Mouse (Mus musculus) neural tube, embryonic 15.5 days (tissue): ENCODE measurements at regions not wholly inside any gene's neighbourhood (a gene's known extent, or its start where the extent isn't known, plus 50 kb on each side); places are given as distances from the start of the nearest gene placed in this dataset.

Experiments
- ATAC-seq: fragments of 200-750 bp; cut with Nextera tagmentation; 2 replicates; pipeline ENCODE4 v1.8.0; 2017; ENCODE audit warnings: mild to moderate bottlenecking, moderate TSS enrichment, moderate library complexity; ENCODE audit not compliant: low FRiP score
- H3K27ac ChIP-seq: fragments of 300-500 bp; sonication (generic); replicated peaks from 2 replicates; pipeline ENCODE4 v1.5.1; 2015; ENCODE audit warnings: mild to moderate bottlenecking, inconsistent platforms
- H3K27me3 ChIP-seq: fragments of 300-500 bp; sonication (generic); replicated peaks from 2 replicates; pipeline ENCODE4 v1.6.1; 2015; ENCODE audit warnings: inconsistent platforms
- H3K36me3 ChIP-seq: fragments of 300-500 bp; sonication (generic); 2 replicates; pipeline ENCODE4 v1.6.1; 2015; ENCODE audit warnings: inconsistent platforms
- H3K4me1 ChIP-seq: fragments of 300-500 bp; sonication (generic); 2 replicates; pipeline ENCODE4 v1.6.1; 2015; ENCODE audit warnings: inconsistent platforms
- H3K4me2 ChIP-seq: fragments of 300-500 bp; sonication (generic); 2 replicates; pipeline ENCODE4 v1.6.1; 2015; ENCODE audit warnings: inconsistent platforms, mild to moderate bottlenecking, moderate library complexity
- H3K4me3 ChIP-seq: fragments of 300-500 bp; sonication (generic); replicated peaks from 2 replicates; pipeline ENCODE4 v1.5.1; 2015; ENCODE audit warnings: mild to moderate bottlenecking, inconsistent platforms
- H3K9ac ChIP-seq: fragments of 300-500 bp; sonication (generic); replicated peaks from 2 replicates; pipeline ENCODE4 v1.6.1; 2015; ENCODE audit warnings: mild to moderate bottlenecking, inconsistent platforms
- H3K9me3 ChIP-seq: fragments of 300-500 bp; sonication (generic); replicated peaks from 2 replicates; pipeline ENCODE4 v1.6.1; 2016; ENCODE audit warnings: inconsistent platforms
- WGBS: fragments of 180-500 bp; shearing (Covaris S2); methylation state at CpG from one replicate; pipeline ENCODE4 v1.1.7; 2015; ENCODE audit warnings: mixed read lengths; 5-methylcytosine and 5-hydroxymethylcytosine counted together

DNA sequence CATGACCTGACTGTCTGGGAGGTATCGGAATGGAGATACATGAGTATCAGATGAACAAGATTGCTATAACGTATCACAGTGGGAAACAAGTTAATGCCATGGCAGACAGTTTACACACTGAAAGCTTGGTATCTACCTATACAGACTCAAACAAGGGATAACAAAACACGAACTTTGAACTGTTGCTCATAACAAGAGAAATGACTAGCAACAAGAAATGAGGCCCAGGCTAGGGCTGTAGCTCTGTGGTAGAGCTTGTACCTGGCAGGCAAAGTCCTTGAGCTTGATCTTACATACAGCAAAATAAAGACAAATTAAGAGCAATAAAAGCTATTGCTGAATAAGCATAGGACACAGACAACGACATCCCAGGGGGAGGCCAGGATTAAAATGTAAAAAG is 172.4 kb upstream of the Pln start:
- no peaks in the 10 kb centered on the region for H3K36me3 ChIP-seq
- H3K27me3 ChIP-seq = no peaks in the 10 kb centered on the region
- H3K4me2 ChIP-seq = no peak overlapping the region
- no peaks in the 10 kb centered on the region for H3K4me1 ChIP-seq
- no peaks in the 10 kb centered on the region for H3K9me3 ChIP-seq
- H3K4me3 ChIP-seq = no peak overlapping the region
- no peak for ATAC-seq
- no peak overlapping the region for H3K27ac ChIP-seq
- 80% methylated on average over 4 of the region's 4 CpGs for WGBS
- no peak overlapping the region for H3K9ac ChIP-seq

DNA sequence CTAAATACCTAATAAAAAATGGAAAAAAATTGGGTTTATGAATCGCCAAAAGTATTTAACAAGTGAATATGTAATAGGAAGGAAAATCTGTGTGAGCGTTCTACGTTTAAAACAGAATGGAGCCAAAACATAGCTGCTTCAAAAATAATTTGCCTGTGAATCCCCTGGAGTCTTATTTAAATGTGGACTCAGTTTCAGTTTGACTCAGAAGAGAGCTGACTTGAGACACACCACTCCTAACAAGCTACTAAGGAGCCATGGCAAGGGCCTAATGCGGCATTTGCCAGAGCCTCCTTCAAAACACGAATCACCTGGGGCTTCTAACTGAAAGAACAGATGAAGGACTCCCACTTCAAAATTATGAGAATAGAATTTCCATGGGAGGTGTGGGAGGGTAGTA is 169.7 kb upstream of the Pln start:
- 92% methylated on average over 5 of the region's 5 CpGs for WGBS
- H3K27me3 ChIP-seq = no peaks in the 10 kb centered on the region
- no peaks in the 10 kb centered on the region for H3K9me3 ChIP-seq
- H3K4me3 ChIP-seq = no peak overlapping the region
- no peaks in the 10 kb centered on the region for H3K36me3 ChIP-seq
- no peak for ATAC-seq
- no peak overlapping the region for H3K9ac ChIP-seq
- H3K4me2 ChIP-seq = no peak overlapping the region
- H3K4me1 ChIP-seq = no peaks in the 10 kb centered on the region
- H3K27ac ChIP-seq = no peak overlapping the region

DNA sequence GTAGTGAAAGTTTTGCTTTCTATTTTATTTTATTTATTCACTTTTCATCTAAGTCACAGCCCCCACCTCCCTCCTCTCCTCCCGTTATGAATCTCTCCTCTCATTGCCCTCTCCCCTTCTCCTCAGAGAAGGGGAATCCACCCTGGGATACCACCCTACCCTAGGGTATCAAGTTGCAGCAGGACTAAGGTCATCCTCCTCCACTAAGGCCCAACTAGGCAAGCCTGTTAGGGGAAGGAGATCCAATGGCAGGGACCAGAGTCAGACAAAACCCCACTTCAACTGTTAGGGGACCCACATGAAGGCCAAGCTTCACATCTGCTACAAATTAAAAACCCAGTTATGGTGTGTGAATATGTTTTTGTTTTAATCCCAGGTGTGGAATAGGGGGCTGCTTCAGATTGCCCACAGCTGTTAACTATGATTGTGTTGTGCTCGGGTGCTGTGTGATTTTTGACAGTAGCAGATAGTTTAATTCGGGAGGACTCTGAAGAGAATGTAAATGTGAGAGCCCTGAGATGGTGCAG is 163.4 kb upstream of the Pln start:
- no peaks in the 10 kb centered on the region for H3K9me3 ChIP-seq
- H3K36me3 ChIP-seq = no peaks in the 10 kb centered on the region
- H3K4me1 ChIP-seq = no peaks in the 10 kb centered on the region
- no peak overlapping the region for H3K9ac ChIP-seq
- no peaks in the 10 kb centered on the region for H3K27me3 ChIP-seq
- H3K4me3 ChIP-seq = no peak overlapping the region
- no peak overlapping the region for H3K27ac ChIP-seq
- WGBS = 72% methylated on average over 3 of the region's 3 CpGs
- no peak overlapping the region for H3K4me2 ChIP-seq
- ATAC-seq = no peak

DNA sequence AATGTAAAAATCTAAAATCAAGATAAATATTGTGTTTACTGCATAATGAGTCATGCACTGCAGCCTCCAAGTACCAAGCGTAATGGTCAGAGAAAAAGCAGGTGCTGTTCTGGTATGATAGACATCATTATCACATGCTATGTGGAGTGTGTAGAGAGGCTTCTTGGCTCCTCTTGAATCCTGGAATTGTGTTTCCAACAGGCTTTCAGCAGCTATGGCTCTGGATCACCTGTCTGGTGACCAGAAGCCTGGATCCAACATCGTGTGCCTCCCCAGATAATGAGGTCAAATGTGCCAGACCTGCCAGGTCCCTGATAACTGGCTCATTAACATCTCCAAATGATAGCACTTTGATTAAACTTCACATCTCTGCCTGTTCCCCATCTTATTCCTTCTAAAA is 161.5 kb upstream of the Pln start:
- Histone ChIP-seq H3K9ac (no peak overlapping the region), H3K27me3 (no peaks in the 10 kb centered on the region), H3K27ac (no peak overlapping the region), H3K4me3 (no peak overlapping the region), H3K9me3 (no peaks in the 10 kb centered on the region), H3K4me1 (no peaks in the 10 kb centered on the region), H3K4me2 (no peak overlapping the region), H3K36me3 (no peaks in the 10 kb centered on the region)
- ATAC-seq = no peak
- WGBS = 87% methylated on average over 2 of the region's 2 CpGs

DNA sequence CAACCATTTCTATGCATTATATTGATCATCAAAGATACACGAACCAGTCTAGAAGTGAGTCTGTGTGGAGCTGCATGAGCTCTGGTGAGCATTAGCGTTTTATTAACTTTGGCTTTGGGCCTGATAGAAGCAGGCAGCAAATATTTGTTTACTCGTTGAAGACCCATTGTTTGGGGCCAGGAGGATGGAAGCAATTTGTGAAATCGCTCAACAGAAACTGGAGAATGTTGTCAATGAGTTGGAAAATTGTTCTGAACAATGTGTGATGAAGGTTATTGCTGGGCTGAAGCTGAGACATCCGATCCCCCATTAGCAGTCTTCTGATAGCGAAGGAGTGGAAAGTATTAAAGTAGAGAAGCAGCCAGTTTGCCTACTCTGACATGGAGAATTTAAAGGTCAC is 158.9 kb upstream of the Pln start:
- H3K27ac ChIP-seq = no peak overlapping the region
- no peaks in the 10 kb centered on the region for H3K27me3 ChIP-seq
- H3K4me1 ChIP-seq = no peaks in the 10 kb centered on the region
- no peaks in the 10 kb centered on the region for H3K36me3 ChIP-seq
- no peak overlapping the region for H3K9ac ChIP-seq
- H3K4me3 ChIP-seq = no peak overlapping the region
- no peaks in the 10 kb centered on the region for H3K9me3 ChIP-seq
- no peak overlapping the region for H3K4me2 ChIP-seq
- ATAC-seq = peak; percentile 50; the same call in 1 of the 2 replicates
- 43% methylated on average over 6 of the region's 6 CpGs for WGBS

DNA sequence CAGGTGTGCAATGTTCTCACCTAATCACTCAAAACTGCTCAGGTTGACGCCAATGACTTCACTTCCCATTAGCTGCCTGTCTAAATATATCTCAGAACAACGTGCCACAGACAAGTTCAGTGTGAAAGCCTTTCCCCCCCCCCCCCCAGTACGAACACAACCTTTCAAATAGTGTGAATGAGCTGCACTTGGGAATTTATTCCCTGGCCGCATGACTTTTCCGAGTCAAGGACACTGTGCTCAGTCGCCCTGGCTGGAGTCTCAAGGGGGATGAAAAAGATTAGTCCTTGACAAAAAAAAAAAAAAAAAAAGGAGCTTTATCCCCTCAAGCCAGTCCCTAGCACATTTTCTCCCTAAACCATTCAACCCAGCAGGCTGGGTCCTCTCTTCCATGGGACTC is 158.4 kb upstream of the Pln start:
- no peak overlapping the region for H3K4me3 ChIP-seq
- no peaks in the 10 kb centered on the region for H3K36me3 ChIP-seq
- H3K4me1 ChIP-seq = no peaks in the 10 kb centered on the region
- no peaks in the 10 kb centered on the region for H3K27me3 ChIP-seq
- no peaks in the 10 kb centered on the region for H3K9me3 ChIP-seq
- no peak for ATAC-seq
- no peak overlapping the region for H3K9ac ChIP-seq
- no peak overlapping the region for H3K27ac ChIP-seq
- H3K4me2 ChIP-seq = no peak overlapping the region
- 62% methylated on average over 6 of the region's 6 CpGs for WGBS

DNA sequence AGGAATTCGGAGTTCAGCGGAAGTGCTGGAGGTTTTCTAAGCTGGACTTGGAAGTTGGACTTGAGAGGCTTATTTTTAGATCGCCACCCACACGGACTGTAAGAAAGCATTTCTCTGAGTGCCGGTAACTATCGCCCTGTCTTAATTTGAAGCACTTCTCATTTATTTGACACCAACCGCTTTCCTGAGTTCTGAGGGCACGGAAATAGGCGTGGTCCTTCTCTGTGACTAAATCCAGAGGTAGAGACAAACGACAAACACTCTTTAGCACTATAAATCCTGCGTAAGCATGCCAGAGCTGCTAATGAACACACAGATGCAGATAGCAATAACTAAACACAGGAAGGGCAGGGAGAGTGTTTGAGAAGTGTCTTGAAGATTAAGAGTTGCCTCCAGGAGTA is 156.7 kb upstream of the Pln start:
- H3K9me3 ChIP-seq = no peaks in the 10 kb centered on the region
- H3K27ac ChIP-seq = no peak overlapping the region
- H3K9ac ChIP-seq = no peak overlapping the region
- no peaks in the 10 kb centered on the region for H3K36me3 ChIP-seq
- ATAC-seq = no peak
- H3K4me1 ChIP-seq = no peaks in the 10 kb centered on the region
- 74% methylated on average over 11 of the region's 11 CpGs for WGBS
- no peak overlapping the region for H3K4me3 ChIP-seq
- no peak overlapping the region for H3K4me2 ChIP-seq
- H3K27me3 ChIP-seq = no peaks in the 10 kb centered on the region

DNA sequence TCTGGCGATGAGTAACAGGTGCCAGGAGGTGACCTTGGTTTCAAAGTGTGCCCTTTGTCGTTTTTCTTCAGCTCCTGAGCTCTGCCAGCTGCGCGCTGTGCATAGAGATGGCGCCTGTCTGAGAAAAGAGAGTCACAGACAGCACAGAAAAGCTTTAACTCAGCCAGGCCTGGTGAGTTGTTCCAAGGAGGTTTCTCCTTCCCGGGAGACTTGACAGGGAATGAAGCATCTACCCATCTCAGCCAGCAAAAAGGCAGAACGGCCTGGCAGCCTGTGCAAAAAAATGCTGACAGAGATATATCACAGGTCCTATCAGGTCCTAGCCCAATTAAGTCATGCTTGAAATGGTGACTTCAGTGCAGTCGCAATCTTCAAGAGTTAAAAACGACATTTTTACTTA is 156.1 kb upstream of the Pln start:
- WGBS = 72% methylated on average over 9 of the region's 9 CpGs
- H3K27me3 ChIP-seq = no peaks in the 10 kb centered on the region
- ATAC-seq = no peak

DNA sequence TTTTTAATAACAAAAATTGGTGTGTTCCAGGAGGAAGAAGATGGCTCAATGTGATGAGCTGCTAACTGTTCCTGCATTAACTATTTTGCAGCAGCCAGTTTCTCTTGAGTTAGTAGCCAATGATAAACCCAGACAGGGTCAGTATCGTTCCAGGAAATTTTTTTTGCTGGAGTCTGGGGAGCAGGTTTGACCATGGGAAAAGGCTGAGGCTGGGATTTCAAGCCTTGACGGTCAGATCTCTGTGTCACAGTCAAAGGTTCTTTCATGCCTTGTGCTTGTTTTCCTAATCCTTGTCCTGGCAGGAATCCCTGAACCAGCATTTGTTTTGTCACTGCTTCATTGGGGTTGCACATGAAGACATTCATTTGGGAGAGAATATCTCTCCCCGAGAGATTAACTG is 129.0 kb upstream of the Pln start:
- no peaks in the 10 kb centered on the region for H3K9me3 ChIP-seq
- no peak for ATAC-seq
- WGBS = 91% methylated on average over 3 of the region's 3 CpGs
- H3K4me3 ChIP-seq = no peak overlapping the region
- H3K36me3 ChIP-seq = no peaks in the 10 kb centered on the region
- no peak overlapping the region for H3K9ac ChIP-seq
- no peaks in the 10 kb centered on the region for H3K27me3 ChIP-seq
- no peaks in the 10 kb centered on the region for H3K4me1 ChIP-seq
- no peak overlapping the region for H3K27ac ChIP-seq
- no peak overlapping the region for H3K4me2 ChIP-seq

More for the DNA sequence above, 156.1 kb upstream of the Pln start:
- no peaks in the 10 kb centered on the region for H3K9me3 ChIP-seq
- H3K4me3 ChIP-seq = no peak overlapping the region
- H3K27ac ChIP-seq = no peak overlapping the region
- H3K4me1 ChIP-seq = no peaks in the 10 kb centered on the region
- H3K4me2 ChIP-seq = no peak overlapping the region
- no peak overlapping the region for H3K9ac ChIP-seq
- H3K36me3 ChIP-seq = no peaks in the 10 kb centered on the region

DNA sequence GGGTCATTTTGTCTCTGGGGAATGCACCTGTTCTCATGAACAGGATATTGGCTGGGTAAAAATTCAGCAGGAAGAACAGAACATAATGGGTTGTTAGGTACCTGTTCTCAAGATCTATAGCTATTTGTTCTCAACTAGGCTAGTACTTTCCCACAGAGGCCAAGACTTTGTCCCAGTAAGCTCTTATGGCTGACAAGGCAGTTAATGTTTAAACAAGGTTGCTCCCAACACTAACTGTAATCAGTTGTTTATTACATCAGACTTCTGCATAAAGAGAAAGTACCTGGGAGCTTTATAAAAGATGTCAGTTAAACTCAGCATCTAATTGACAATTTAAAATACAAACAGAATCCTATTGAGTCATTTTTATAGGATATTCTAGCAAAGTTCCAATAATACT is 127.6 kb upstream of the Pln start:
- no peak for ATAC-seq
- H3K4me3 ChIP-seq = no peak overlapping the region
- H3K4me1 ChIP-seq = no peaks in the 10 kb centered on the region

More for the DNA sequence above, 127.6 kb upstream of the Pln start:
- Histone ChIP-seq H3K27me3 (no peaks in the 10 kb centered on the region), H3K9me3 (no peaks in the 10 kb centered on the region), H3K27ac (no peak overlapping the region), H3K36me3 (no peaks in the 10 kb centered on the region), H3K9ac (no peak overlapping the region), H3K4me2 (no peak overlapping the region)
